Mouse (Mus musculus) heart, adult 2 months (tissue): ENCODE measurements around the gene Khdc1a.

Source experiments
- CTCF ChIP-seq: fragments of 200-600 bp; IDR thresholded peaks from 2 replicates; pipeline ENCODE4 v1.8.1; 2022; ENCODE audit warnings: antibody characterized with exemption, mild to moderate bottlenecking, moderate library complexity
- EP300 ChIP-seq: fragments of 200-500 bp; IDR thresholded peaks from 2 replicates; pipeline ENCODE4 v1.6.1; 2011; ENCODE audit warnings: low read depth, low read length, control low read depth; ENCODE audit not compliant: insufficient read depth
- POLR2A ChIP-seq: fragments of 200-500 bp; IDR thresholded peaks from 2 replicates; pipeline ENCODE4 v1.6.1; 2011; ENCODE audit warnings: mild to moderate bottlenecking, low read depth, low read length, control low read depth; ENCODE audit not compliant: insufficient read depth

- no peak for TF ChIP-seq POLR2A
- no peak for TF ChIP-seq CTCF
- TF ChIP-seq EP300: no peak
Observed at GRCm38 (mm10) chr1:21383256-21383655, 33.8 kb downstream of the Khdc1a start, which contains the start of gene Khdc1b.
